Mouse (Mus musculus) heart, embryonic 16.5 days (tissue): Measurements from ENCODE around the gene Oxct2b. TPM values are rescaled to one million over a fixed set of nuclear protein-coding genes. Genes with fewer than 3 reads are reported as not detected.
A peak's percentile ranks its signal among the peaks of the same experiment; 100 is the strongest.
"Not testable (repeated sequence)": the region's sequence is repeated elsewhere in the genome, so short reads cannot be mapped to it uniquely, and the experiment has no call there.

Experiments used
- ATAC-seq: fragments of 200-750 bp; cut with Nextera tagmentation; replicated peaks from 2 replicates; pipeline ENCODE4 v1.8.0; 2017; ENCODE audit warnings: moderate number of reproducible peaks; ENCODE audit not compliant: insufficient read depth, low FRiP score; ENCODE audit errors: extremely low read depth
- H3K27ac ChIP-seq: fragments of 300-500 bp; sonication (generic); 2 replicates; pipeline ENCODE4 v1.5.1; 2014; ENCODE audit warnings: mild to moderate bottlenecking, low read length, control low read depth, moderate library complexity
- H3K27me3 ChIP-seq: fragments of 300-500 bp; sonication (generic); 2 replicates; pipeline ENCODE4 v1.6.1; 2014; ENCODE audit warnings: low read length, mixed read lengths; ENCODE audit not compliant: control insufficient read depth, insufficient read depth
- H3K36me3 ChIP-seq: fragments of 300-500 bp; sonication (generic); 2 replicates; pipeline ENCODE4 v1.6.1; 2014; ENCODE audit not compliant: control insufficient read depth, insufficient read depth
- H3K4me1 ChIP-seq: fragments of 300-500 bp; sonication (generic); 2 replicates; pipeline ENCODE4 v1.6.1; 2014; ENCODE audit warnings: low read length, mixed read lengths; ENCODE audit not compliant: control insufficient read depth, insufficient read depth
- H3K4me2 ChIP-seq: fragments of 300-500 bp; sonication (generic); 2 replicates; pipeline ENCODE4 v1.6.1; 2014; ENCODE audit warnings: low read depth, mild to moderate bottlenecking, control low read depth, low read length
- H3K4me3 ChIP-seq: fragments of 300-500 bp; sonication (generic); 2 replicates; pipeline ENCODE4 v1.5.1; 2014; ENCODE audit warnings: mild to moderate bottlenecking, control low read depth, low read length
- H3K9ac ChIP-seq: fragments of 300-500 bp; sonication (generic); 2 replicates; pipeline ENCODE4 v1.6.1; 2014; ENCODE audit warnings: low read length, control low read depth
- H3K9me3 ChIP-seq: fragments of 300-500 bp; sonication (generic); replicated peaks from 2 replicates; pipeline ENCODE4 v1.6.1; 2016; ENCODE audit warnings: low read length; ENCODE audit not compliant: control insufficient read depth
- WGBS: fragments of 180-500 bp; shearing (Covaris S2); extraction: QIAGEN DNeasy Blood & Tissue Kit; methylation state at CpG from one replicate; pipeline ENCODE4 v1.1.7; 2014; 5-methylcytosine and 5-hydroxymethylcytosine counted together
- polyA plus RNA-seq: library from polyadenylated mRNA; unstranded; fragments of >200 nt; fragmentation: Nextera tagmentation; extraction: Ambion mirVana; gene quantifications from 2 replicates; pipeline ENCODE4 v1.2.1, GENCODE M21; 2015

Oxct2b gene
- polyA plus RNA-seq, 1 experiment from 2014 or later: not detected

DNA sequence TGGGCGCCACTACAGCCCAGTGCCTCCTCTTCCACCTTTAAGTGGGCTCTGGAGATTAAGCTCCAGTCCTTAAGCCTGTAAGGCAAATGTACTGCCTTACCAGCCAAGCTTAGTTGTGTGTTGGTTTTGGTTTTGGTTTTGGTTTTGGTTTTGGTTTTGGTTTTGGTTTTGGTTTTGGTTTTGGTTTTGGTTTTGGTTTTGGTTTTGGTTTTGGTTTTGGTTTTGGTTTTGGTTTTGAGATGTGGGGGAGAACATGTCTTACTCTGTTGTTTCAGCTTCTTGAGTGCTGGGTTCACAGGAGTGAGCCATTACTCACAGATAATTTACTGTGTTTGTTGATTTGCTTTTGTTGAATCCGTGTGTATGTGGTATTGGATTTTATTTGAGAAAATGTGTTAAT, 30.8 kb upstream of the Oxct2b start:
- WGBS: 68% methylated on average over 2 of the region's 2 CpGs
- no peaks in the 10 kb centered on the region for H3K27me3 ChIP-seq
- H3K4me1 ChIP-seq: no peaks in the 10 kb centered on the region
- no peaks in the 10 kb centered on the region for H3K36me3 ChIP-seq
- no peak for ATAC-seq
- no peak overlapping the region for H3K9ac ChIP-seq
- H3K27ac ChIP-seq: no peak overlapping the region
- no peaks in the 10 kb centered on the region for H3K9me3 ChIP-seq
- no peak overlapping the region for H3K4me2 ChIP-seq
- H3K4me3 ChIP-seq: no peak overlapping the region

DNA sequence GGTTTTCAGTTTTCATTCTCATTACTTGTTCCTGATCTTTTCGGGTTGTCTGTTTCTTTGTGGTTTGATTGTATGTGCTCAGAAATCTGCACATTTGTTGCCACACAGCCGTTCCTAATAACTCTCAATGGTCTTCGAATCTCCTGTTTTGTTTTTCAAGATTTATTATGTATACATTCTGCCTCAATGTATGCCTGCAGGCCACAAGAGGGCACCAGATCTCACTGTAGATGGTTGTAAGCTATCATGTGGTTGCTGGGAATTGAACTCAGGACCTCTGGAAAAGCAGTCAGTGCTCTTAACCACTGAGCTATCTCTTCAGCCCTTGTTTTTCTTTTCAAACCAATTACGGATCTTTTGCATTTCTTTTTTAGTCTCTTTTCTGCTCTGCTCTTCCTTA, 29.7 kb upstream of the Oxct2b start:
- H3K4me3 ChIP-seq: no peak overlapping the region
- H3K4me1 ChIP-seq: no peaks in the 10 kb centered on the region
- H3K4me2 ChIP-seq: no peak overlapping the region
- no peaks in the 10 kb centered on the region for H3K36me3 ChIP-seq
- WGBS: 87% methylated on average over 4 of the region's 4 CpGs
- no peaks in the 10 kb centered on the region for H3K27me3 ChIP-seq
- H3K9ac ChIP-seq: no peak overlapping the region
- ATAC-seq: no peak
- no peaks in the 10 kb centered on the region for H3K9me3 ChIP-seq
- no peak overlapping the region for H3K27ac ChIP-seq

DNA sequence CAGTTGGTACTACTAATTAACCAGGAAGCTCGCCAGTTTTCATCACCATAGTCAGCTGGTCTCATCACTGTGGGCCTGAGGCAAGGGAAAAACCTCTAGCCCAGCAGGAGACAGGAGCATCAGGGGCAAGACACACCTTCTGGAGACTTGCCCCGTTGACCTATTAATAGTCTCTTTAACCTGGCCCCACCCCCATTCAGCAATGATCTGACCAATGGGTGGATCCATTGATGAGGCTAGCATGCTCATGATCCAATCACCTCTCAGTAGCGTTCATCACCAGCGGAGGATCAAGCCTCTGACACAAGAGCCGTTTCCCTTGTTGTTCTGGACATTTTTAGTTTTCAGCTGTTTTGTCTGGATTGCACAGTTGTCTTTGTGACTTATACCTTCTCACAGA, 23.4 kb upstream of the Oxct2b start:
- H3K27ac ChIP-seq: no peak overlapping the region
- H3K4me1 ChIP-seq: peaks cover 3% of the 10 kb centered on the region; the same call in 1 of the 2 replicates
- WGBS: 63% methylated on average over 5 of the region's 5 CpGs
- H3K36me3 ChIP-seq: no peaks in the 10 kb centered on the region
- no peak overlapping the region for H3K9ac ChIP-seq
- no peak overlapping the region for H3K4me3 ChIP-seq
- no peak overlapping the region for H3K4me2 ChIP-seq
- no peak for ATAC-seq
- no peaks in the 10 kb centered on the region for H3K27me3 ChIP-seq
- no peaks in the 10 kb centered on the region for H3K9me3 ChIP-seq

DNA sequence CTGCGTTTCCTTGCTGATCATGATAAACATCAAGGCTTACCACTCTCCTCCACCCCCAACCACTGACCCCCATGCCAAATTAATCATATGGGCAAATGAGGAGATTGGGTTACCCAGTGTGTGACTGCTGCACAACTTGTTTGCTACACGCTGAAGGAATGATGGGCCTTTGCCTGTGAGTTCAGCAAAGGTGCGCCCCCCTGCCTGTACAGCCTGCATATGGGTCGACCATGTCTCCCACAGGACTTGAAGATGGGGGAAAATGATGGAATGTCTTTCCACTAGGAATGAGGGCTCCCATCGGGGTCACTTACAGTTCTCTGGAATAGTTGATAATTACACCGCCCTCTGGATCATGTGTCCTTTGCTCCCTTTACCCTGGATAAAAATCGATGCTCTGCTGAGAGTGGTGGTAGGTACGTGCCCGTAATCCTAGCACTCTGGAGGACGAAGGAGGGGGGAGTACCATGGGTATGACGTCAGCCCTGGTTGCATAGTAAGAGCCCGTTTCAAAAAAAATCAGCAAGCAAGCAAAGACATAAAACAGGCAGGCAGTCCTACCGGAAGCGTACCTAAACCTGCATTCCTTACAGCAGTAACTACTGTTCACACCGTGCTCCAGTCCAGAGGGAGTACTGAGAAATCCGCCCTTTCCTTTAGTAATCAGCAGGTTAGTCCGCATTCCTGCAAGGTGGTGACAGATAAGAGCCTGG, 22.8 kb upstream of the Oxct2b start:
- Histone ChIP-seq H3K27ac (no peak overlapping the region), H3K27me3 (no peaks in the 10 kb centered on the region), H3K4me2 (peak overlapping the region; percentile 44), H3K4me3 (no peak overlapping the region), H3K9me3 (no peaks in the 10 kb centered on the region), H3K4me1 (peaks cover 3% of the 10 kb centered on the region; the same call in 1 of the 2 replicates), H3K9ac (no peak overlapping the region), H3K36me3 (no peaks in the 10 kb centered on the region)
- no peak for ATAC-seq
- WGBS: 35% methylated on average over 17 of the region's 17 CpGs

DNA sequence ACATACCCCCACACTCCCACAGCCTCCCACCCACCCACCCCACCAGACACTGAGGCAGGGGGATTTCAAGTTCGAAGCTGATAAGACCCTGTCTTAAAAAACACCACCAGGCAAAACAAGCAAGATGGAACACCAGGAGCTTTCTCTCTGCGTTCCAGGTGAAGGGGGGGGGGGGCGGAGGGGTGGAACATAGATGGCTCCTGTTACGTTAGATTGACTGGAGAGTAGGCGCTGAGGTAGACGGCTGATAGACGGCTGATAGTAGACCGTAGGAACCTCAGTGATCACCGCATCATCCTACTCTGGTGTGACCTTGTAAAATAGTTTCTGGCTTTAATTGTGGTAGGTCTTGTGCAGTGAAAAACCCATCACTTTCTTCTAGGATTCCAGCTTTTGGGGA, 22.2 kb upstream of the Oxct2b start:
- WGBS: 38% methylated on average over 9 of the region's 9 CpGs
- Histone ChIP-seq H3K4me3 (no peak overlapping the region), H3K9me3 (no peaks in the 10 kb centered on the region), H3K9ac (no peak overlapping the region), H3K27ac (no peak overlapping the region), H3K27me3 (no peaks in the 10 kb centered on the region), H3K4me1 (peaks cover 3% of the 10 kb centered on the region; the same call in 1 of the 2 replicates), H3K36me3 (no peaks in the 10 kb centered on the region), H3K4me2 (no peak overlapping the region)
- no peak for ATAC-seq

DNA sequence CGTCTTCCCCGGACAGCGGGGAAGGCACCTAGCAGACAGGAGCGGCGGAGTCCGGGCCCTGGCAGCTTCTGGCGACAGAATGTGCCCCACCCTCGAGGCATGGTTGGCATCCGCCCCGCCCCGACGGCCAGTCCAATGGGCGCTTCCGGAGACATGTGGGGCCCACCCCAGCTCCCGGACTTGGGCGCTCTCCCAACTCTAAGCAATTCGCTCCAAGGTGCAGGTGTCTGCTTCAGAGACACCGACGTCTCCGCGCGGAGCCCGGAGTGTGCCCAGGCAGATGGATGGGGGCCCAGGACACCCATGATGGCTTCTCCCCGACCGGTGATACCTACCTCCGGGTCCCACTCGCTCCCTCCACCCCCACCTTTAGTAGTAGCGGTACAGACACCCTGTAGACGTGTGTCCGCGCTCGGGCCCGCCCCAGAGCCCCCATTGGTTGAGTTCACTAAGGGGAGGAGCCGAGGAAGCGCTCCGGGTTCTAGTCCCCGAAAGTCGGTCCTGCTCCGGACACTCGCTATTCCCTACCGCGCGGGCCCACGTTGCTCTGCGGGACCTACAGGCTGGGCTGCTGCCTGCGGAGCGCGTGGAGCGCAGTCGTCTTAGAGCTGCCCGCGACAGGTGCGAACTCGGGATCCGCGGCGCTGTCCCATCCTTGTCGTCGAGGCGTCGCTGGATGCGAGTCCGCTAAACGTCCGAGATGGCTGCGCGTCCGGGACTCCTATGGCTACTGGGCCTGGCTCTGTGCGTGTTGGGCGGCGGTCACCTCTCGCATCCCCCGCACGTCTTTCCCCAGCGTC, 11.2 kb upstream of the Oxct2b start, which contains the start of gene Bmp8b:
Bmp8b (plus strand) TSS at position 515 of the 800 bp plus-strand sequence.
- Histone ChIP-seq H3K27ac (no peak within 1 kb of the TSS), H3K4me1 (peaks cover 8% of the 10 kb centered on the region), H3K27me3 (peaks cover 37% of the 10 kb centered on the region), H3K4me2 (peak within 1 kb of the TSS; percentile 53), H3K4me3 (peak within 1 kb of the TSS; percentile 36), H3K9me3 (no peaks in the 10 kb centered on the region), H3K36me3 (no peaks in the 10 kb centered on the region), H3K9ac (no peak within 1 kb of the TSS)
- ATAC-seq: no peak; the same call in 1 of the 2 replicates
- 5% methylated on average over 75 of the region's 75 CpGs for WGBS

DNA sequence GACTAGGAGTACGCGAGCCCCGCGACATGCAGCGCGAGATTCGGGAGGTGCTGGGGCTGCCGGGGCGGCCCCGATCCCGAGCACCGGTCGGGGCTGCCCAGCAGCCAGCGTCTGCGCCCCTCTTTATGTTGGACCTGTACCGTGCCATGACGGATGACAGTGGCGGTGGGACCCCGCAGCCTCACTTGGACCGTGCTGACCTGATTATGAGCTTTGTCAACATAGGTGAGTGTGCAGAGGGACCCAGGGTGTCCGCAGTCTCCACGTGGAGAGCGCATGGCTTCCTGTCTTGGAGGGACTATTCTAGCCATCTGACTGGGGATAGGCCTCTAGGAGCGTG, 10.6 kb upstream of the Oxct2b start:
- WGBS: 22% methylated on average over 24 of the region's 24 CpGs
- H3K4me1 ChIP-seq: peaks cover 8% of the 10 kb centered on the region
- peak overlapping the region; percentile 36 for H3K4me3 ChIP-seq
- ATAC-seq: no peak; the same call in 1 of the 2 replicates
- peaks cover 37% of the 10 kb centered on the region for H3K27me3 ChIP-seq
- peak overlapping the region; percentile 53 for H3K4me2 ChIP-seq
- H3K9me3 ChIP-seq: no peaks in the 10 kb centered on the region
- H3K27ac ChIP-seq: no peak overlapping the region
- H3K36me3 ChIP-seq: no peaks in the 10 kb centered on the region
- H3K9ac ChIP-seq: no peak overlapping the region

DNA sequence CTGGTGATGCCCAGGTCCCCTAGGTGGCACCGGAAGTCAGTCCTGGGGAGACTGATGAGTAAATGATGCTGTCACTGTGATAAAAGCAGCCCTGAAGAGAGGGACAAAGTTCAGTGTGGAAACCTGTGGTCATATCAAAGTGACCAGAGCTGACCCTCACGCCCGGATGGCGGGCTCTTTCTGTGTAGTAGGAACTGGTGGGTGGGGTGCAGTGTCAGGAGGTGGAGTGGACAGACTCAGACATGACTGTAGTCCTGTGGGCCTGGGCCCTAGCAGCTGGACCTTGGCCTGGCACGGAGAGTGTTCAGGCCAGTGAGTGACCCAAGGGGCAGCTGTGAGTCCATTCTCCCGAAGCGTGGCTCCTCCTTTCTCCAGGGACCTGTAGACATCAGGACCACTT, 10.1 kb upstream of the Oxct2b start:
- H3K4me2 ChIP-seq, H3K27ac ChIP-seq, H3K4me1 ChIP-seq, ATAC-seq, H3K9ac ChIP-seq, H3K36me3 ChIP-seq, H3K9me3 ChIP-seq, H3K4me3 ChIP-seq: not testable (repeated sequence)
- 75% methylated on average over 6 of the region's 7 CpGs for WGBS
- peaks cover 37% of the 10 kb centered on the region for H3K27me3 ChIP-seq

DNA sequence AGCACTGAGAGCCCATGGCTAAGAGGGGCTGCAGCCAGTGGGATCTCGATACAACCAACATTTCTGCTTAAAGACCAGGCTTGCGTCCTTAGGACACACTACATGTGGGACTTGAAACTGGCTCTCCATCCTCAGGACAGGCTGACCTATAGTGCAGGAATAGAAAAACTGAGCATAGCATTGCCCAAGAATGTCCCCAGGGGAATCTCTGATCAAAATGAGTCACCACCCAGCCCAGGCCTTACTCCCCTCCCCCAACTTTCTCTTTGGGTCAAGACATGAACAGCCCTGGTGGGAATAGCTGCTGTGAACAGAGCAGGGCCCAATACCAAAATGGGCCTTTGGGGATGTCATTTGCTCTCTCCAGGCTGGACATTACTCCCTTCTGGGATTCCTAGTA, 9.2 kb upstream of the Oxct2b start:
- Histone ChIP-seq H3K36me3 (no peaks in the 10 kb centered on the region), H3K4me2 (no peak overlapping the region), H3K27me3 (peaks cover 36% of the 10 kb centered on the region), H3K9ac (no peak overlapping the region), H3K9me3 (no peaks in the 10 kb centered on the region), H3K27ac (no peak overlapping the region), H3K4me1 (peaks cover 8% of the 10 kb centered on the region), H3K4me3 (no peak overlapping the region)
- WGBS: 75% methylated on average over 2 of the region's 2 CpGs
- ATAC-seq: no peak
